Mouse (Mus musculus): ENCODE measurements around the gene Dpp6.

The Dpp6 gene

DNA sequence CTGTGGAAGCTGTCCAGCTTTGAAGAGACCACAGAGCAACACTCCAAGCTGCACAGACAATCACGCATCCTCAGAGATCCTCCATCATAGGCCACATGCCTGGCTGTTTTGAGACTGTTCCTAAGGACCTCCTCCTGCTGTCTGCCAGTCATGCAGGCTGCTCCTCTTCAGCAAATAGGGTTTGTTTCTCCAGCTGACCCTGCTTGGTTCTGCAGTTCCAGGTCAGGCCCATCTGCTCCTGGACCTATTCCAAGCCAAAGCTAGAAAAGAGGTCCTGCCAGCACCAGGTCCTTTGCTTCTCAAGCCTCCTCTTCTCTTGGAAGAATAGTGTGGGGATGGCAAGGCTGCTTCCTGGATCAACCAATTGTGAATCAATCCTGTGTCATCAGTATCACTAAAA is 556.9 kb downstream of the Dpp6 start:
- no peak for DNase-seq (ENCODE audit: low spot score in 2 of 2)

- no peak for DNase-seq (ENCODE audit: low spot score in 2 of 2)
Observed at GRCm38 (mm10) chr5:27375841-27376240, 558.8 kb downstream of the Dpp6 start.

- no peak for DNase-seq (ENCODE audit: low spot score in 2 of 2)
Observed at GRCm38 (mm10) chr5:27380656-27381385, 563.8 kb downstream of the Dpp6 start.

DNA sequence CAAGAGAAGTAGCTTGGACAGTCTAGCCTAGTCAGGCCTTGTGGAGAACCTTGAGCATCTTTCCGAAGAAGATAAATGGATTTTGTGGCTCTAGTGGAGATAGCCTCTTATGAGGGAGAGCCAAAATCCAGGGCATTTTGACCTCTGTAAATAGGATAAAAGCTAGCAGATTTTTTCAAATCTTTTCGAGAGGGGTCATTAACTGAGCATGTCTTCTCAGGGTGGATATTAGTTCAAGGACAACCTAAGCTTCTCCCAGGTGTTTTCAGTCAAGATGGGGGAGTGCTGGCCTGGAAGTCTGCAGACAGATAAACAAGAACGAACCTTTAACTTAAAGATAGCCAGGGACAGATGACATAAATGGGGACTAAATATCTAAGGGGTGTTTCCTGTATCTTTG is 581.4 kb downstream of the Dpp6 start:
- DNase-seq (ENCODE audit: low spot score in 2 of 2): no peak

DNA sequence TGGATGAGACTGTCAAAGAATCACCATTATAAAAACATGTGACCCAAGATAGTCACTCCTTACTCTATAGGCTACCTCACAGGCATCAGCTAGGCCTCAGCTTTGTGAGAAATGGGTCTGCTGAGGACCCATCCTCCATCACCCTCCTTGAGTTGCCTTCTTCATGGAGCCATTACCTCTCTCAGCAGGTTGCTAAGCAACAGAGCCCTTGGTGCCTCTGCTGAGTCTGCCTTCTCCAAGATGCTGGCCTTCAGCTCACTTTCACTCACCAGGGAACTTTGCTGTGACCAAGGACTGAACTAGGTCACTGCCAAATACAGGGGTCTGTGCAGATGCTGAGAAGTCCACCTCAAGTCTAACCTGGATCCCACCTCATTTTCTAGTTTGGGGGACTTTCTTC is 582.1 kb downstream of the Dpp6 start:
- no peak for DNase-seq (ENCODE audit: low spot score in 2 of 2)

GRCm38 (mm10) chr5:27402616-27403015 is 585.6 kb downstream of the Dpp6 start:
- DNase-seq (ENCODE audit: low spot score in 2 of 2): no peak

GRCm38 (mm10) chr5:27408854-27409253 is 591.9 kb downstream of the Dpp6 start:
- DNase-seq (ENCODE audit: low spot score in 2 of 2): no peak

GRCm38 (mm10) chr5:27413023-27413422 is 596.0 kb downstream of the Dpp6 start:
- peak; percentile 7 to 17 for DNase-seq (ENCODE audit: low spot score in 2 of 2)

- no peak for DNase-seq (ENCODE audit: low spot score in 2 of 2)
Observed at GRCm38 (mm10) chr5:27415518-27415917, 598.5 kb downstream of the Dpp6 start.

DNA sequence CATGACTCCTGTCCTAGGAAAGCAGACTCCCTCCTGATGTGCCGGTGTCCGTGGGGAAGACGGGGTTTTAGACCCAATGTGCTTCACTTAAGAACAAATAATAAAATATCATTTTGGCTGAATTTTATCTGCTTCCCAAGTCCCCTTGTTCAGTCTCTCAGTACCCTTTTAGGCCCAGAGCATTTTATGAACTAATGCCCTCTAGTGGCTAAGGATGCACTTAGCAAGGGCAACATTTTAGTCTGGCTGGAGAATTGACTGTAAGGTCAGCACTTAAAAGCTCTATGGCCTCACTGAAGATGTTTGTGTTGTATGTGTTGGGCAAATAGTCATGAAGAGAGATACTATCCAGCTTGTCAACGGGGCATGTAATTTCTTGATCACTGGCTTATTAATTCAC is 599.6 kb downstream of the Dpp6 start:
- DNase-seq (ENCODE audit: low spot score in 2 of 2): no peak

DNA sequence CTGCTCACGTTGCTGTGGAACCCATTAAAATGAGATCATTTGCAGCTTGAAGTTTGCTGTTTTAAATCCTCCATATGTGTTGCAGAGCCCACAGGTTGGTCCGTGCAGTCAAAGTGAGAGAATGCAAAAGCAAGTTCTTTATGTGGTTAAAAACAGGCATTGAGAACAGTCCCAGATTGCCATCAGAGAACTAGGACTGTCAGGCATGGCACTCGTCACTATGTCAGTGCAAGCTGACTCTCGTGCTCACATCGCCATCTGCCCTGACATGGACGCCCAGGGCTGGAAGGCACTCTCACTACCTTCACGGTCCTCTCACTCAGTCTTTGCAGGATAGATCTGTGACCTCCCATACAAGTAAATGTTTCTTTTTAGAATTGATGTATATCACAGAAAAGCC is 600.4 kb downstream of the Dpp6 start:
- DNase-seq (ENCODE audit: low spot score in 2 of 2): no peak

- no peak for DNase-seq (ENCODE audit: low spot score in 2 of 2)
Observed at GRCm38 (mm10) chr5:27418856-27419255, 601.9 kb downstream of the Dpp6 start.

- no peak for DNase-seq (ENCODE audit: low spot score in 2 of 2)
Observed at GRCm38 (mm10) chr5:27421090-27421635, 604.2 kb downstream of the Dpp6 start.

GRCm38 (mm10) chr5:27423766-27424165 is 606.8 kb downstream of the Dpp6 start:
- DNase-seq (ENCODE audit: low spot score in 2 of 2): no peak

DNA sequence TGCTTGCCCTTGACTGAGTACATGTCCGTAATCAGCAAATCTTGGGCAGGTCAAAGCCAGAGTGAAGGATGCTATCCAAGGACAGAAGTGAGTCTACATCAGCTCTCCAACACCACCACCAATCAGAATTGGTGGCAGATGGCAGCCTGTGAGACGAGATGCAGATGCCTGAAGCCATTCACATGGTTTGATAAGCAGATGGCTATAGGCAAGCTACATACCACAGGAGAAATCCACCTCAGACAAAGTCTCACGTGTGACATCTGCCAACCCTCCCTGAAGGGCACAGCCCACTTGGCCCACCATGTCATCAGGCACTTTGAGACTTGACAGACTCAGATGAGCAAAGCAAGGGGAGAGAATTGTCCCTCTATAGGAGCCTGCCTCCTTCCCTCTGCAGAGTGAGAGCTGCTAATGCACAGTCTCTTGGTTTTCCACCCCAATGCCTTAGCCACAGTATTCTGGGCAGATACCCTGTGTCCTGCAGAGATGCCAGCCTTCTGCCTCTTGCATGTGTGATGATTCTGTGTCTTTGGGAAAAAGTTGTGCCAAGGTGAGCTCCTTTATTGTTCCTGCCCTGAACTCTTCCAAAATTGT is 607.6 kb downstream of the Dpp6 start:
- DNase-seq (ENCODE audit: low spot score in 2 of 2): no peak

GRCm38 (mm10) chr5:27426200-27426599 is 609.2 kb downstream of the Dpp6 start:
- no peak for DNase-seq (ENCODE audit: low spot score in 2 of 2)

- DNase-seq (ENCODE audit: low spot score in 2 of 2): no peak
Observed at GRCm38 (mm10) chr5:27433584-27433983, 616.6 kb downstream of the Dpp6 start.

DNA sequence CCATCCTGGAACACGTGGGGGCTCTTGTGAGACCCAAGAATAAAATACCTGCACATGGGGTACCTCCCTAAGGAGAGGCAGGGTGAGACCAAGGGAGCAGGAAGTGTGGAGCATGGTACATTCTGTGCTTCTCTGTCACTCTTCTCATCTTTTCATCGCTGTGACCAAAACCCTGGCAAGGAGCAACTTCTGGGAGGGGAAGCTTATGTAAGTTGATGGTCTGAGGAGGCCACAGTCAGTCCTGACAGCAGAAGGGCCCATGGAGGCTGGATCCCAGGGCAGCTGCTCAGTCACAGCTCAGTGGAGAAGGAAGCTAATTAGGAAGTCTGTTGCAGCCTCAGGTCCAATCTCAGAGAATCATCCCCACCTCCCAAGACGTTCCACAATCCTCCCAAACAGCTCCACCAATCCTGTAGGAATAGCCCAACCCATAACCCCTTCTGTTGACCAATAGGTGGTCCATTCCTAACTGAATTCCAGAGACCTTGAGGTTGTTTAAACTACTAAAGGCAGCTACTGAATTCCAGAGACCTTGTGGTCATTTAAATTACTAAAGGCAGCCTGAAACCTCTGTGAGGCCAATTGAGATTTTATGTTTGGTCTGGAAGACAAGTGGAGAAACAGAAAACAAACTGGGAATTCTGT is 636.3 kb downstream of the Dpp6 start:
- no peak for DNase-seq (ENCODE audit: low spot score in 2 of 2)

DNA sequence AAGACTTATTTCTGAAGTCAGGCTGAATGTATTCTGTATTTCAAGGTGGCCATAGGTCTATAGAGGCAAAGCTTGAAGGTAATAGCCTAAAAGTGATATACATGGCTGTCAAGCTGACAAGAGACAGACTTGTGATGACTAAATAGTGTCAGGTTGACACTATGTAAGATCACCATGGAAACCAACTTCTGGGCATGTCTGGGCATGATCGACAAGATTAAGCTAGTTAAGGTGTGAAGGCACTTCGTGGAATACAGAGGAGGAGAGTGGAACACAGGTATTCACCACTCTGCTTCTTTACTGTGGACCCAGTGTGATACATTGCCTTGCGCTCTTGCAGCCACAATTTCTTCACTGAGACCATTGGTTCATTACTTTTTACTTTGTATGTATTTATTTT is 637.4 kb downstream of the Dpp6 start:
- no peak for DNase-seq (ENCODE audit: low spot score in 2 of 2)

DNA sequence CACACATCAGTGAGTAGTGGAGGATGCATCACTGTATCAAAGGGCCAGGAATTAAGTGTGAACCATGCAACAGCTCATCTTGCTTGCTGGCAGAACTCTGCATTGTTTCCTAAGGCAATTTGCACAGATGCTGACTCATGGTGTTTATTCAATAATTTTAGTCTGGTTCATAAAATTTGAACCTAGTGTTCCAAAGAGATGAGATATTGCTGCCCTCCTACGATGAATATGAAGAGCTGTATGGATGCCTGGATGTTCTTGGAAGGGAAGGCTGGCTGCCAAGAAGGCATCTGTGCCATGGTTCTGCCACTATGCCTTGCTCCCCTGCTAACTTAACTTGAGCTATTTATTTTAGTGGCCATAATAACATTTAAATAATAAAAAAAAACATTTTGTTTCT is 640.0 kb downstream of the Dpp6 start:
- no peak for DNase-seq (ENCODE audit: low spot score in 2 of 2)

DNA sequence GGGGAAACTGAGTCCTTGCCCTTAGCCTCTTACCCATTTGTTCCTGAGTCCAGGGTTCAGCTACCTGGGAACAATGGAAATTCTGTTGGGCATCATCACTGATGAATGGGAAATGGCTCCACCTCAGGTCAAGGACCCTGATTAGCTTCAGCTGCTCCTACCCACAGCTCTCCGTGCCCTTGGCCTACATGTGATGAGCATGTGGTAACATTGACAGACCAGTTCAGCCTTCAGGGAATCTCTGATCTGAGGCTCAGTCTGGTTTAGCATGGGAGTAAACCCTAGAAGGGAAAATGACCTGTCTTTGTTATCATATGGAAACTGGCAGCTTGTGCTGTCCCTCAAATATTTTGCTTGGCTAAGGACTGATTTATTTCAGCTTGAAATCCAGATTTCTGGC is 640.7 kb downstream of the Dpp6 start:
- no peak for DNase-seq (ENCODE audit: low spot score in 2 of 2)

DNA sequence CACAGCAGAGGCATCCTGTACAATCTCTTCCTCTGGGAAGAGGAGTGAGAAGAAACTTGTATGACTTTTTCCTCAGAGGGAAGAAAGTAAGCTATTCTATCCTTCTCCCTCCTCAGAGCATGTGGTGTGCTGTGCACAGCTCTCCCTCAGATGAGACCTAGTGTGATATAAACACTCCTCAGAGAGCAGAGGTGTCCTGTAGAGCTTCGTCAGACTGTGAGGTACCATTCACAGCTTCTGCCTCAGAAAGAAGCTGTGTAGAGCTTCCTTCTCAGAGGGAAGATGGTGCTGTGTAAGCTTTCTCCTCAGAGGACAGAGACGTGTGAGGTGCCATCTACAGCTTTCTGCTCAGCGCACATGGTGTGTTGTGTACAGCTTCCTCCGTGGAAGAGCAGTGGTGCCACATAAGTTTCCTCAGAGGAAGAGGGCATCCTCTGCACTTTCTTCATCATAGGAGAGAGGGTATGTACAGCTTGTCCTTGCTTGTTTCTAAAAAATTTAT is 658.0 kb downstream of the Dpp6 start:
- no peak for DNase-seq (ENCODE audit: low spot score in 2 of 2)

GRCm38 (mm10) chr5:27481706-27482105 is 664.7 kb downstream of the Dpp6 start:
- no peak for DNase-seq (ENCODE audit: low spot score in 2 of 2)

Measured in urinary bladder, postnatal 36 days (tissue).